Mouse (Mus musculus) heart, embryonic 13.5 days (tissue): ENCODE results near the gene Ranbp3l. TPM values are rescaled to one million over a fixed set of nuclear protein-coding genes. Genes with fewer than 3 reads are reported as not detected.
"Not testable (repeated sequence)": the region's sequence is repeated elsewhere in the genome, so short reads cannot be mapped to it uniquely, and the experiment has no call there.

ENCODE experiments used
- ATAC-seq: fragments of 200-750 bp; cut with Nextera tagmentation; 2 replicates; pipeline ENCODE4 v1.8.0; 2017; ENCODE audit warnings: moderate TSS enrichment; ENCODE audit not compliant: insufficient number of reproducible peaks, low FRiP score, low TSS enrichment; ENCODE audit errors: extremely low read depth
- H3K27ac ChIP-seq: fragments of 300-500 bp; sonication (generic); replicated peaks from 2 replicates; pipeline ENCODE4 v1.5.1; 2015; ENCODE audit warnings: moderate library complexity, mild to moderate bottlenecking, inconsistent platforms
- H3K27me3 ChIP-seq: fragments of 300-500 bp; sonication (generic); replicated peaks from 2 replicates; pipeline ENCODE4 v1.6.1; 2015; ENCODE audit warnings: mild to moderate bottlenecking, inconsistent platforms
- H3K36me3 ChIP-seq: fragments of 300-500 bp; sonication (generic); 2 replicates; pipeline ENCODE4 v1.6.1; 2015; ENCODE audit warnings: mild to moderate bottlenecking, inconsistent platforms
- H3K4me1 ChIP-seq: fragments of 300-500 bp; sonication (generic); 2 replicates; pipeline ENCODE4 v1.6.1; 2015; ENCODE audit warnings: inconsistent platforms
- H3K4me2 ChIP-seq: fragments of 300-500 bp; sonication (generic); 2 replicates; pipeline ENCODE4 v1.6.1; 2015; ENCODE audit warnings: inconsistent platforms, mild to moderate bottlenecking, moderate library complexity
- H3K4me3 ChIP-seq: fragments of 300-500 bp; sonication (generic); 2 replicates; pipeline ENCODE4 v1.5.1; 2015; ENCODE audit warnings: moderate library complexity, mild to moderate bottlenecking, inconsistent platforms
- H3K9ac ChIP-seq: fragments of 300-500 bp; sonication (generic); 2 replicates; pipeline ENCODE4 v1.6.1; 2015; ENCODE audit warnings: inconsistent platforms, mild to moderate bottlenecking, moderate library complexity
- H3K9me3 ChIP-seq: fragments of 300-500 bp; sonication (generic); 2 replicates; pipeline ENCODE4 v1.6.1; 2016; ENCODE audit warnings: inconsistent platforms
- WGBS: fragments of 180-500 bp; shearing (Covaris S2); methylation state at CpG from one replicate; pipeline ENCODE4 v1.1.7; 2015; ENCODE audit warnings: mixed read lengths; 5-methylcytosine and 5-hydroxymethylcytosine counted together
- polyA plus RNA-seq: library from polyadenylated mRNA; unstranded; fragments of >200 nt; fragmentation: Nextera tagmentation; extraction: Ambion mirVana; gene quantifications from 2 replicates; pipeline ENCODE4 v1.2.1, GENCODE M21; 2015

The Ranbp3l gene
- polyA plus RNA-seq, 1 experiment from 2014 or later = 0.32 TPM

GRCm38 (mm10) chr15:8995490-8995889 lies 27.7 kb downstream of the Ranbp3l start:
- Histone ChIP-seq H3K27me3 (no peaks in the 10 kb centered on the region), H3K27ac (no peak overlapping the region), H3K4me2 (no peak overlapping the region), H3K9ac (no peak overlapping the region), H3K36me3 (no peaks in the 10 kb centered on the region), H3K4me3 (no peak overlapping the region), H3K4me1 (no peaks in the 10 kb centered on the region), H3K9me3 (no peaks in the 10 kb centered on the region)
- no peak for ATAC-seq
- 49% methylated on average over 7 of the region's 7 CpGs for WGBS

GRCm38 (mm10) chr15:9002762-9003161 lies 35.0 kb downstream of the Ranbp3l start:
- no peak overlapping the region for H3K9ac ChIP-seq
- WGBS = 82% methylated on average over 2 of the region's 2 CpGs
- H3K4me2 ChIP-seq = no peak overlapping the region

GRCm38 (mm10) chr15:9009196-9009595 lies 41.4 kb downstream of the Ranbp3l start:
- H3K9me3 ChIP-seq = no peaks in the 10 kb centered on the region
- H3K9ac ChIP-seq = no peak overlapping the region
- no peak overlapping the region for H3K27ac ChIP-seq
- WGBS = 51% methylated on average over 6 of the region's 6 CpGs
- H3K36me3 ChIP-seq = no peaks in the 10 kb centered on the region
- H3K4me2 ChIP-seq = no peak overlapping the region
- no peak overlapping the region for H3K4me3 ChIP-seq
- H3K4me1 ChIP-seq = peaks cover 8% of the 10 kb centered on the region; the same call in 1 of the 2 replicates
- ATAC-seq = no peak
- no peaks in the 10 kb centered on the region for H3K27me3 ChIP-seq

More at GRCm38 (mm10) chr15:9002762-9003161, 35.0 kb downstream of the Ranbp3l start:
- no peaks in the 10 kb centered on the region for H3K4me1 ChIP-seq
- H3K27me3 ChIP-seq = no peaks in the 10 kb centered on the region
- H3K27ac ChIP-seq = no peak overlapping the region
- no peak overlapping the region for H3K4me3 ChIP-seq
- ATAC-seq = no peak
- no peaks in the 10 kb centered on the region for H3K9me3 ChIP-seq
- no peaks in the 10 kb centered on the region for H3K36me3 ChIP-seq

- Histone ChIP-seq H3K36me3 (no peaks in the 10 kb centered on the region), H3K4me3 (no peak overlapping the region), H3K9ac (no peak overlapping the region), H3K27ac (no peak overlapping the region), H3K27me3 (no peaks in the 10 kb centered on the region), H3K9me3 (peaks cover 3% of the 10 kb centered on the region; the same call in 1 of the 2 replicates), H3K4me2 (no peak overlapping the region), H3K4me1 (peaks cover 9% of the 10 kb centered on the region; the same call in 1 of the 2 replicates)
- WGBS = 56% methylated on average over 2 of the region's 2 CpGs
- ATAC-seq = no peak
Measured at GRCm38 (mm10) chr15:9014541-9014940, 46.8 kb downstream of the Ranbp3l start.

GRCm38 (mm10) chr15:9015496-9015895 lies 47.7 kb downstream of the Ranbp3l start:
- not testable (repeated sequence) for H3K36me3 ChIP-seq, H3K4me3 ChIP-seq, H3K9me3 ChIP-seq, ATAC-seq, H3K27ac ChIP-seq, H3K4me2 ChIP-seq, H3K27me3 ChIP-seq, H3K9ac ChIP-seq, H3K4me1 ChIP-seq
- 80% methylated on average over 6 of the region's 6 CpGs for WGBS

GRCm38 (mm10) chr15:9055704-9056103 lies 88.0 kb downstream of the Ranbp3l start:
- no peak overlapping the region for H3K4me2 ChIP-seq
- H3K4me3 ChIP-seq = no peak overlapping the region
- no peaks in the 10 kb centered on the region for H3K9me3 ChIP-seq
- no peak for ATAC-seq
- H3K9ac ChIP-seq = no peak overlapping the region
- no peaks in the 10 kb centered on the region for H3K4me1 ChIP-seq
- H3K27ac ChIP-seq = no peak overlapping the region
- no peaks in the 10 kb centered on the region for H3K27me3 ChIP-seq
- no peaks in the 10 kb centered on the region for H3K36me3 ChIP-seq

- no peaks in the 10 kb centered on the region for H3K36me3 ChIP-seq
- no peak for ATAC-seq
- H3K9ac ChIP-seq = no peak overlapping the region
- no peak overlapping the region for H3K4me2 ChIP-seq
- H3K4me3 ChIP-seq = no peak overlapping the region
- 77% methylated on average over 2 of the region's 2 CpGs for WGBS
- H3K9me3 ChIP-seq = no peaks in the 10 kb centered on the region
- no peaks in the 10 kb centered on the region for H3K27me3 ChIP-seq
- H3K27ac ChIP-seq = no peak overlapping the region
- no peaks in the 10 kb centered on the region for H3K4me1 ChIP-seq
Measured at GRCm38 (mm10) chr15:9059856-9060255, 92.1 kb downstream of the Ranbp3l start.

- Histone ChIP-seq H3K27me3 (no peaks in the 10 kb centered on the region), H3K4me3 (no peak overlapping the region), H3K9ac (no peak overlapping the region), H3K36me3 (no peaks in the 10 kb centered on the region), H3K9me3 (no peaks in the 10 kb centered on the region), H3K4me1 (no peaks in the 10 kb centered on the region), H3K4me2 (no peak overlapping the region), H3K27ac (no peak overlapping the region)
- ATAC-seq = no peak
- 66% methylated on average over 7 of the region's 7 CpGs for WGBS
Measured at GRCm38 (mm10) chr15:9061150-9061882, 93.6 kb downstream of the Ranbp3l start.

GRCm38 (mm10) chr15:9068881-9069280 lies 101.1 kb downstream of the Ranbp3l start:
- H3K4me2 ChIP-seq = no peak overlapping the region
- no peaks in the 10 kb centered on the region for H3K9me3 ChIP-seq
- no peak overlapping the region for H3K27ac ChIP-seq
- no peaks in the 10 kb centered on the region for H3K36me3 ChIP-seq
- H3K4me3 ChIP-seq = no peak overlapping the region
- ATAC-seq = no peak
- H3K4me1 ChIP-seq = peaks cover 16% of the 10 kb centered on the region
- no peak overlapping the region for H3K9ac ChIP-seq
- WGBS = 83% methylated on average over 4 of the region's 4 CpGs
- no peaks in the 10 kb centered on the region for H3K27me3 ChIP-seq

GRCm38 (mm10) chr15:9070353-9070752 lies 102.6 kb downstream of the Ranbp3l start:
- Histone ChIP-seq H3K9ac (peak overlapping the region; percentile 88), H3K27ac (peak overlapping the region; percentile 97), H3K4me1 (peaks cover 31% of the 10 kb centered on the region), H3K9me3 (no peaks in the 10 kb centered on the region), H3K36me3 (no peaks in the 10 kb centered on the region), H3K4me3 (peak overlapping the region; percentile 99), H3K4me2 (peak overlapping the region; percentile 80), H3K27me3 (no peaks in the 10 kb centered on the region)
- ATAC-seq = no peak
- 2% methylated on average over 3 of the region's 3 CpGs for WGBS

- H3K4me2 ChIP-seq = peak within 1 kb of the TSS; percentile 80
- under 1% methylated on average over 51 of the region's 54 CpGs for WGBS
- peak within 1 kb of the TSS; percentile 99 for H3K4me3 ChIP-seq
- H3K9ac ChIP-seq = peak within 1 kb of the TSS; percentile 98
- peak within 1 kb of the TSS; percentile 97 for H3K27ac ChIP-seq
- no peaks in the 10 kb centered on the region for H3K36me3 ChIP-seq
- H3K9me3 ChIP-seq = no peaks in the 10 kb centered on the region
- H3K27me3 ChIP-seq = no peaks in the 10 kb centered on the region
- ATAC-seq = peak; percentile 95
- H3K4me1 ChIP-seq = peaks cover 38% of the 10 kb centered on the region
Measured at GRCm38 (mm10) chr15:9070912-9071555, 103.3 kb downstream of the Ranbp3l start, which contains the start of gene Nadk2. Gene Nadk2 (plus strand): TSS chr15:9071260.
